Mouse (Mus musculus): ENCODE measurements around the gene Fndc9.

Gene Fndc9

GRCm38 (mm10) chr11:46233966-46234365, 1.4 kb upstream of the Fndc9 start:
- DNase-seq (ENCODE audit: low spot score in 2 of 2): no peak

DNA sequence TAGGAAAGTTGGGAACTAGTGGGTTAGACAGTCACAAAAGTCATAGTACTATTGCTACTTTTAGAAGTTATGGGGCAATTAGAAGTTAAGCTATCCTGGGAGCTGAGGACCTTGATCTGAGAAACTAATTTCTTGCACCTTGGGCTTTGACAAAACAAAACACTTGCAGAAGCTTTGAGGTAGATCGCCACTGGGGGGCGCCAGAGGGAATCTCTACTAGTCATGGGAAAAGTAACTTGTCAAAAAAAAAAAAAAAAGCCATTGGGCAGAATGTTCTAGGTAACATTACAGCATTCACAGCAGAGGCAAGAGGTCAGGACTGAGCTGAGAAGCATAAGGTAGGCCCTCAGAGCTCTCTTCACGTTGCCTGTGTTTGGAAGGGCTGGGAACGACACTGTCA, 1.6 kb downstream of the Fndc9 start:
- DNase-seq (ENCODE audit: low spot score in 2 of 2): peak; percentile 53 to 73

GRCm38 (mm10) chr11:46241150-46241673, 5.9 kb downstream of the Fndc9 start:
- DNase-seq (ENCODE audit: low spot score in 2 of 2): no peak

DNA sequence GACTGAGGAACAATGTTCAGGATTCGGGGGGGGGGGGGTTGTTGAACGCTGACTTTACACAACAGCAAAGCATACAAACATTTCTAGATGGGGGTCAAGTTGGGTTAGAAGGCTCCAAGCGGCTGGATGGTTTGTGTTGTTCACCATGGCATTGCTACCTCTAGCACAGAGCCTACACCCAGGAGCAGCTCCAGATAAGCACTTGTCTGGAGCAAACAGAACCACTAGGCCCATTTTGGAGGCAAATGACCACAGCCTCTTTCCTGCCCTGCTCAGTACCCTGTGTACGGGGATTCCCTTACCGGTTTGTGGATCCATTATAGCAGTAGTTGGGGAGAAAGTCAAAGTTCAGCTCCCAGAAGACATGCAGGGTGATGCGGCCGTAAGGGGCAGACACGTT, 6.7 kb downstream of the Fndc9 start:
- no peak for DNase-seq (ENCODE audit: low spot score in 2 of 2)

- DNase-seq (ENCODE audit: low spot score in 2 of 2): no peak
Measured at GRCm38 (mm10) chr11:46244731-46245604, 9.6 kb downstream of the Fndc9 start.

DNA sequence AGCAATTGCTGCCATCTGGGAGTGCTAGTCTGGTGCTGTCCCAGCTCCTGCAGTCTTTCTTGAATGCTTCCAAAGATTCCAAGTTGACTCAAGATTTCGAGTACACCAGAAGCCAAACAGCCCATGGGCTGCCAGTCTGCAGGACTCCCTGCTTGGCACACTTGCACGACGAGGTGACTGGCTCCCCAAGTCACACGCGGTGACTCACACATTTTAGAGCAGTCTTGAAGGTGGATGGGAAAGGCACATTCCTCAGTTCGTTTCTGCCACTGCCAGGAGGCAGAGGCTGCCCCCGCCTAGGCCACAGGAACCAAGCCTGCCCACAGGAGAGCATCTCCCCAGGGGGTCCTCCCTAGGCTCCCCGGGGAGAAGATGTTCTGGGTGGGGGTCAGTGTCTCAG, 10.6 kb downstream of the Fndc9 start:
- no peak for DNase-seq (ENCODE audit: low spot score in 2 of 2)

DNA sequence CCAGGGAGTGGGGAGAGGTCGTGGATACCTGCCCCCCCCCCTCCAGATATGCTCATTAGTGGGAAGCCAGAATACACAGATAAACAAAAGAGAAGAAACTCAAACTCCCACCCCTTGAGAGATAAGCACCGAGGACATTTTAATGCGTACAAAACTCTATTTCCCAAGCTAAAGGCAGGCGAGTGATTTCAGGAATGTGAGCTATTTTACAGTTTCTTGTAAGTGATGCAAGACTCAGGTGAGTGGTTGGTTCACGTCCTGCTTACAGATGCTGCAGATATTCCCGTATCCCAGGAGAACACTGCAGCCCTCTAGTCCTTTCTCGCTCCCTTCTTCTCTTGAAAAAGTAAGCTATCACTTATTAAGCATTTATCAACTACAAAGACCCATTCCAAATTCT, 11.1 kb downstream of the Fndc9 start:
- DNase-seq (ENCODE audit: low spot score in 2 of 2): no peak

GRCm38 (mm10) chr11:46248352-46248751, 13.0 kb downstream of the Fndc9 start:
- DNase-seq (ENCODE audit: low spot score in 2 of 2): no peak

DNA sequence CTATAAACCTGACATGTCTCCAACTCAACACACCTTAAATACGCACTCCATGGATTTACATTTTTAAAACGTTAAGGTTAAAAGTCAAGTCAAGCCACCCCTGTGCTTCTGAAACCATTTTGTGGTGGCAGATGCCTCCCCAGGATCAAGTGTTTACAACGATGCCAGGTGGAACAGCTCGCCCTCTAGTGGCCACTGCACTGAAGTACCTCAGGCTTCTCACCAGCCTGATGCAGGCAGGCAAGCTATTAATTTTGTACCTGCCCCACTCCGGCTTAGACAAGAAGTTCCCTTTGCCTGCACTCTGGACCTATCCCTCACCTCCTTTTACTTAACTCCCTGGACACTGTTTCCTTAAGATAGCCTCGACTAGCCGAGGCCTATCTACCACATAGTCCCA, 16.7 kb downstream of the Fndc9 start:
- peak; percentile 46 to 56 for DNase-seq (ENCODE audit: low spot score in 2 of 2)

GRCm38 (mm10) chr11:46255291-46255690, 20.0 kb downstream of the Fndc9 start:
- DNase-seq (ENCODE audit: low spot score in 2 of 2): no peak

DNA sequence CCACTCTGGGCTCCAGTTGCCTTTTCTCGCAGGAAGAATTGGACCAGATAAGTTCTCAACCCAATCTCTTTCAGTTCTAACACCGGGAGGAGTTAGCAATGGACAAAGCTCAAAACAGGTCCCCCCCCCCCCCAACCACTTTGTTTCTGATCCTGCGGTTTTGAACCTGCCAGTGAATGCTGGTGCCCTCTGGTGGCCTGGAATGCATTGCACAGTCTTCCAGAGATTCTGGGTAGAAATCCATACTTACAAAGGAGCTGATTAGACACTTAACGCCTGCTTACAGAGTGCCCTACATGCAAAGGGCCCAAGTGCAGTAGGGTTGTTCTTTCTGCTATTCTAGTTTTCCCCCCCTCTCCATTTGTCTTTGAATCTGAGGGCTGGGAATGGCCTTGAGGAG, 22.9 kb downstream of the Fndc9 start:
- no peak for DNase-seq (ENCODE audit: low spot score in 2 of 2)

- DNase-seq (ENCODE audit: low spot score in 2 of 2): no peak
Measured at GRCm38 (mm10) chr11:46258749-46259148, 23.4 kb downstream of the Fndc9 start.

GRCm38 (mm10) chr11:46262854-46263253, 27.5 kb downstream of the Fndc9 start:
- no peak for DNase-seq (ENCODE audit: low spot score in 2 of 2)

DNA sequence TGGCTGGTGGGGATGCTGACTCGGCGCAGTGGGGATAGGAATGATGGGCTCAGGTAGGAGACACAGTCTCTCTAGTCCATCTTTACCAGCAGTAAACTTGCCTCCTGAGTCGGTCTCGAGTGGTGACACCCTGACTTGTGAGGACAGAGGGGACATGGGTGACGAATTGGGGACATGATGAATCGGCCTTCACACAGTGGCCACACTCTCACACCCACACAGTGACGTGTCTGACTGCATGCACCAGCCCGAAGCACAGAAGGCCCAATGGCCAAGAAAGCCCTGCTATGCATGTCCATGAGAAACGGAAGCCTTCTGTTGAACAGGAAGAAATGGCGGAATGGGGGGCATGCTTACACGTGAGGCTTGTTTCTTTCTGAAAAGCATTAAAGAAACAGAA, 28.0 kb downstream of the Fndc9 start:
- no peak for DNase-seq (ENCODE audit: low spot score in 2 of 2)

- no peak for DNase-seq (ENCODE audit: low spot score in 2 of 2)
Measured at GRCm38 (mm10) chr11:46264584-46264983, 29.3 kb downstream of the Fndc9 start.

DNA sequence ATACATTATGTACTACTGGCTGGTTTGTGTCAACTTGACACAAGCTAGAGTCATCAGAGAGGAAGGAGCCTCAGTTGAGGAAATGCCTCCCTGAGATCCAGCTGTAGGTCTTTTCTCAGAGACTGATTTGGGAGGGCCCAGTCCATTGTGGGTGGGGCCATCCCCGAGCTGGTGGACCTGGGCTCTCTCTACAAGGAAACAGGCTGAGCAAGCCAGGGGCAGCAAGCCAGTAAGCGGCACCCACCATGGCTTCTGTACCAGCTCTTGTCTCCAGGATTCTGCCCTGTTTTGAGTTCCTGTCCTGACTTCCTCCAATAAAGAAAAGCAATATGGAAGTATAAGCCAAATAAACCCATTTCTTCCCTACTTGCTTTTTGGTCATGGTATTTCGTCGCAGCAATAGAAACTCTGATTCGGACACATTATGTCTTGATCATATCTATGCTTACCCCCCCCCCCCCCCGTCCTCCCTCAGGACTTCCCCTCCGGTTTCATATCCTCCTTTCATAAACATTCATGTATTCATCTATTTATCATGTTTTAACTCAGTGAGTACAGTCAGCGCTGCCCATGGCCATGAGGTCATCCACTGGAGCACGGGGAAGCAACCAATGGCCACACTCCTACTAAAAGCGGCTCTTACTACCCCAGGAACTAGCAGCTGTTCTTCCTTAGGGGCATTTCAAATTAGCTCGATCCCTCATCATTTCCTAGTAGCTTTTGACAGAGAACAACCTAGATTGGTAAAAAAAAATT, 29.9 kb downstream of the Fndc9 start:
- DNase-seq (ENCODE audit: low spot score in 2 of 2): peak; percentile 35 to 53

- peak; percentile 34 to 53 for DNase-seq (ENCODE audit: low spot score in 2 of 2)
Measured at GRCm38 (mm10) chr11:46268991-46269390, 33.7 kb downstream of the Fndc9 start.

DNA sequence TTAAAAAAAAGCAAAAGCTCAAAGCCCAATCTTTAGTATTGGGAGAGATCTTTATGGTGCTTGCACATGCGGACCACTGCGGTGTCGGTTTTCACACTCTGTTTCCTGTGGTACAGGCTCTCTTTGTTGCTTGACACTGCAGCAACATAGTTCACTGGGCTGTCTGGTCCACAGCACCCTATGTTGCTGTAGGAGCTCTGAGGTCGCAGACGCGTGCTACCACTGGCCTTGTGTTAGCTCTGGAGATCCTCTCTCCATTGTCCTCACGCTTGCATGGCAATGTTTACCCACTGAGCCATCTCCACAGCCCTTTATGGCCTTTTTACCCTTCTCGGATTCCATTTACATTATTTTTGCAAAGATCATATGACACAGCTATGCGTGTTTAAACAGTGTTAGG, 34.1 kb downstream of the Fndc9 start:
- DNase-seq (ENCODE audit: low spot score in 2 of 2): no peak

DNA sequence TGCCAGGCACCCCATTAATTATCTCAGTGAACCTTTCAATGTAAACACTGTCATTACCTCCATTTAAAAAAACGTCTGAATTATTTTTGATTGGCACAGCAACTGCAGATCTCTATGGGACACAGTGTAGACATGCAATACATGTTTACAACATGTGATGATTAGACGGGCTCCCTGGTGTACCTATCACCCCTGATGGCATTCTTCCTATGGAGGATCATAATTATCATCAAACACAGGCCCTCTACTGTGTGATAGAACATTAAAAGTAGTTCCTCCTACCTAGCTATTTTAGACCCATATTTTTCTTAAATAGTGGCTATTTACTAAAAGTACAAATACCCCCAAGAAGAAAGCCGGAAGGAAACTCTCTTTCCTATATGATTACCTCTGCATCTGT, 34.6 kb downstream of the Fndc9 start:
- no peak for DNase-seq (ENCODE audit: low spot score in 2 of 2)

DNA sequence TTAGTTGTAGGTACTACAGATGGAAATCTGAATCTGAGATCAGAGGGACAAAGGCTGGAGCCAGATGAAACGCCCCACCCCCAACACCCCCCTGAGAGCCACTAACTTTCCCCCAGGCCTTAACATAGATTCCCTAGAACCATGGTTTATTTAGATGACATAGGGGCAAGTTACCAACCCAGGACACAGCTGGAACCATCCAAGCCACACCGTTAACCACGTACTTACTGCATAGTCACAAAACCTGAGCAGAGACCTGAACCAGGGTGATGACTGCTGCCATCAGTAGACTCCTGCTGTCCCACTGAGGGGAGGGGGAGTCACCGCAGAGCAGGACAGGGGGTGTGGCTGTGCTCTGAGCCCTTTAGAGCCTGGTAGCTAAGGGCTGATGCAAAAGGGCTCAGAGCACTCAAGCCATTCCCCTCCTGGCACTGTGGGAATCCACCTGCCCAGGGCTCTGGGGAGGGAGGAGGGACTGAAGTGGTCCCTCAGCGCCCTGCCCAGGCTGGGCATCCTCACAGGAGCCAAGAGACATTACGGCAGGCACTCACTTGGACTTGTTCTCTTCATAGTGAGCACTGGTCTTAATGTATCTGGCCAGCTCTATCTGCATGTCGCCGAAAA, 36.8 kb downstream of the Fndc9 start:
- DNase-seq (ENCODE audit: low spot score in 2 of 2): no peak

DNA sequence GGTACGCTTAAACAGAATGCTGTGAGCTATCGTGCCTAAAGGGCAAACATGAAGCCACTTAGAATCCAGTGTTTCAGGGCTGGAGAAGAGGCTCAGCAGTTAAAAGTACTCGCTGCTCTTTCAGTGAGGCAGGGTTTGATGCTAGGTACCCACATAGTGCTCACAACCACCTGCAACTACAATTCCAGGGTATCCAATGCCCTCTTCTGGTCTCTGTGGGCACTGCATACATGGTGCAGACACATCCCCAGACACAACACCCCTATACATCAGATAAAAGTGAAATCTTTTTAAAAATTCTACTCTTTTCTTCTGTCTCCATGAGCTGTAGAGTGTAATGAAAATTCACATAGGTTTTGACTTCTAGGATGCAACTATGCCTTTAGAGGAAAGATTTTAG, 38.6 kb downstream of the Fndc9 start:
- no peak for DNase-seq (ENCODE audit: low spot score in 2 of 2)

DNA sequence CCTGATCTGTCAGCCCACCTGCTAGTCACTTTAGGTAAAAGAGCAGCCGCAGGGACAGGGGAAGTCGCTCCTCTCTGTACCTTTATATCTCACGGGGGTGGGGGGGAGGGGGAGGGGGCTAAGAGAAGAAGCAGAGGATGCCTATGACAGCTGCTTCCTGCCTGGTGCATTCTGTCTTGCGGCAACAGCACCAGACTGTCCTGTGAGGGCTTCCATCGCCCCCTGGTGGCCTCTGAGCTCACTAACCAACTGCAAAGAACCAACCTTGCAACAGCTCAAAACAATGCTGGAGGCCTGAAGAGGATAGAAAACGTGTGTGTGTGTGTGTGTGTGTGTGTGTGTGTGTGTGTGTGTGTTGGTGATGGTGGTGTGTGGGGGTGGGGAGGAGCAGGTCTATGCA, 40.0 kb downstream of the Fndc9 start:
- peak; percentile 83 to 86 for DNase-seq (ENCODE audit: low spot score in 2 of 2)

All from spleen, postnatal 36 days (tissue).